Mouse (Mus musculus) gastrocnemius, postnatal 14 days (tissue): ENCODE results near the gene Aspdh. TPM values are rescaled to one million over a fixed set of nuclear protein-coding genes. Genes with fewer than 3 reads are reported as not detected.

Experiments
- DNase-seq: peaks from one replicate; pipeline ENCODE4 v3.0.0; 2021; ENCODE audit warnings: mixed read lengths
- intact Hi-C: fragments of 180-260 bp; cut with DNase I; formaldehyde crosslinking; loops from one replicate; pipeline ENCODE4 v1.15.1; 2025; ENCODE audit warnings: low total_unique reads
- total RNA-seq, 2 experiments: library from RNA; stranded (reverse); gene quantifications; 2 replicates each; pipeline ENCODE4 v1.2.3; 2021

The Aspdh gene
- total RNA-seq, 2 experiments from 2014 or later = not detected

DNA sequence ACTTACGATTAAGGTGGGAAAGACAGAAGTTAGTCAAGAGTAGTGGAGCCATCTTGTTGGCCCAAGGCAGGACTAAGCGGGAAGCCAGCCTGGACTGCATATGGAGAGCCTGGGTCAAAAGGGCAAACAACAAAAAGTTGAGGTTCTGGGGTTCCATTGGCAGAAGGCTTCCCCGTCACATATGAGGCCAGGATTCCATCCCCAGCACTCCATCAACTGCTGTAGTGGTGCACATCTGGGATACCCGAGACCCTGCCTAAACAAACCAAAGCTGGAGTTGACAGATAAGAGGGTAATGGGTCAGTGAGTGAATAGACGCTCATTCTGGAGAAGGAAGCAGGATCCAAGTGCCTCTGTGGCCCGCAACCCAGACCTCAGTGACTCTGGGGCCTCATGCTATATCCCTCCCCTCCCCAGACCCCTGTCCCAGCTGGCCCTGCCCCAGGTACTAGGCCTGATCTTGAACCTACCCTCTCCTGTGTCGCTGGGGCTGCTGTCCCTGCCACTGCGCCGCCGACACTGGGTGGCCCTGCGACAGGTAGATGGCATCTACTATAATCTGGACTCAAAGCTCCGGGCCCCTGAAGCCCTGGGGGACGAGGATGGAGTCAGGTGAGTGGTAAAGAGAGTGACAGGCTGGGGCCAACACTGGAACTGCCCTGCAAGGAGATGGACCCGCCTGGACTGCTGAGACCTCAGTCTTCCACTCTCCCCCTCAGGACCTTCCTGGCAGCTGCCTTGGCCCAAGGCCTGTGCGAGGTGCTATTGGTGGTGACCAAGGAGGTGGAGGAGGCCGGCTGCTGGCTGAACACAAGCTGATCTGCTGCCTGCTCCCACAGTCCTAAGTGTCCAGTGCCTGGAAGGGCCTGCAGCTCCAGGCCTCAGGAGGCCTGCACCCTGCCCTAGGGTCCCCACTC, 5.8 kb downstream of the Aspdh start:
- no peak for DNase-seq
- intact Hi-C loops = loop anchor here (10.0 kb wide), 1 partner anchor 206 kb away; the partner anchor contains the start of gene Gm15517

DNA sequence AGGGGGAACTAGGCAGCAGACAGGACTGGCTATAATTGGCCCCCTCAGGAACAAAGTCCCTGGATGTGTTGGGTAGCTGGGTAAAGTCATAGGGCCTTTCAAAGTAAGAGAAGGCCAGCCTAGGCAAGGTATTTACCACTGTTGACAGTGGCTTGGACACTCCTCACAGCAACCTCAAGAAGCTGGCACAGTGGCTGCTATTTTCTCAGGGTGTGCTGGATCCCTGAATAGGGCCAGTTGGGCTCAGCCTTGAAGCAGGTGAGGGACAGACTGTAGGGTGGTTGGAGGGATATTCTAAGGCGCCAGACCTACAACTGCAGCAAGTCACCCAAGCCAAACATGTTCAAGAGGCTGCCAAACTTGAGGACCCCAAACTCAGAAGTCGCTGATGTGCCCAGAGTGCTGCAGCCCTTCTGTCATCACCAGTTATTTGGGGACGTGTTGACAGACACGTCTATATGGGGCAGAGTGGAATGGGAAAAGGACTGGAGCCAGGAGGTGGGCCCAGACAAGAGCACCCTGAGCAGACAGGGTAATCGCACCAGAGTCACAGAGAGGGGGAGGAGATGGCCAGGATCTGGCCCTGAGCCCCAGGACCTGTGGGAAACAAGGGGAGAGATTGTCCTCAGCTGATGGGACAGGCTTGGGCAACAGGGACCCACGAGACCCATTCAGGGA, 6.8 kb downstream of the Aspdh start:
- peak; percentile 58 for DNase-seq
- intact Hi-C loops = loop anchor here (10.0 kb wide), 1 partner anchor 207 kb away; the partner anchor contains the start of gene Gm15517

DNA sequence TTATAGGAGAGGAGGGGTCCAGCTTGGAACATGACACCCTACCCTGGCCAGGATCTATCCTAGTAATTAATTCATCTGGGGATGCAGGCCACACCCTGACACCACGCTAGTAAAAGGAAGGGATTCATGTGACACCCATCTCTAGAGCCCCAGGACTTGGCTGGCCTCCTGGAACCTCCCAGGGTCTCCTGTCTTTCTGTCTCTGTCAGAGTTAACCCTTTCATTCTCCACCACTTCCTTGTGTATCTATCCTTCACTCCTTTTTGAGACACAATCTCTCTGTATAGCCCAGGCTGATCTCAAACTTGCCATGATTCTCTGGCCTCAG, 7.3 kb downstream of the Aspdh start:
- no peak for DNase-seq
- intact Hi-C loops = loop anchor here (10.0 kb wide), 1 partner anchor 208 kb away; the partner anchor contains the start of gene Gm15517

DNA sequence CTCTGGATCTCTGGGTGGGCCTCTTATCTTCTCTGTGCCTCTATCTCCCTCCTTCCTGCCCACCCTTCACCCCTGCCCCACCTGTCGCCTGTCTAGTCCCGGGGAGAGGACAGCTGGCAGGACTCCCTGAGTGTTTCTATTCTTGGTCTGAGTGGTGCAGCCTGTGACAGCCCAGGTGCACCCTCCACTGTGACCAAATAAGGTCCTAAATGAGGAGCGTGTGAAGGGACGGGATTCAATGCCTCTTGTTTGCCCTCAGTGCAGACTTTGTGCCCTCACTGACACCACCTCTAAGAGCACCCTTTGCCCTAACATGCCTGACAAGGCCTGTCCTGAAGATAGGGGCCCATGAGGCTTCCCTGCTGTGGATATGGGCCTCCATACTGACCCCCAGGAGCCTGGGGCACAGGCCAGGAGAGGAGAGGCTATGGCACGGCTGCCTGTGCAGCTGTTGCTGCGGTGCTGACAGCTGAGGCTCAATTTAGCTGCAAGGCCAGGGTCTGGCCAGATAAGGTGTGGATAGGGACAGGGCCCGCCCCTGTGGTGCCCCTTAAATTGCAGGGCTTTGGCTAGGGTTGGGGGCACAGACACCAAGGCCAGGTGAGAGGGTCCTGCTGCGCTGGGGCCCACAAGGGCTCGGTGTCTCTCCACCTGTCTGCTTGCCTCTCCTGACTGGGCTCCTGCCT, 7.9 kb downstream of the Aspdh start:
- peak; percentile 79 for DNase-seq
- intact Hi-C loops = loop anchor here (10.0 kb wide), 1 partner anchor 208 kb away; the partner anchor contains the start of gene Gm15517

DNA sequence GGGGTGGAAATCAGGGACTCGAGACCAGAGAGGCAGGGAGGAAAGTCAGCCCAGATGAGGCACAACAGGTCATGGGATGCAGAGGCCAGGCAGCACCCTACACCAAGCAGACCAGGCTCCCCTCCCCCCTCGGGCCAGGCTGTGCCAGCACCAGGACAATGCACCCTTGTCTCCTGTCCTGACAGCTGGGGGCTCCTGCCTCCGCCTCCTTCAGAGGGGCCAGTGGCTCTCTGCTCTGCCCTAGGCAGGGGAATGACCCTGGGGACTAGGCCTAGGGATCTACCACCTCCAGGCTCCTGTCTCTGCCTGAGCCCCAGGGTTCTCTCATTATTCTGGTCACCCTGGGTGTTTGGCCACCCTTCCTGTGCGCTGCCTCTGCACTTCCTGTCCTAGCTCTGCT, 9.2 kb downstream of the Aspdh start:
- intact Hi-C loops = loop anchor here (10.0 kb wide), 1 partner anchor 210 kb away; the partner anchor contains the start of gene Gm15517
- peak; percentile 81 for DNase-seq

DNA sequence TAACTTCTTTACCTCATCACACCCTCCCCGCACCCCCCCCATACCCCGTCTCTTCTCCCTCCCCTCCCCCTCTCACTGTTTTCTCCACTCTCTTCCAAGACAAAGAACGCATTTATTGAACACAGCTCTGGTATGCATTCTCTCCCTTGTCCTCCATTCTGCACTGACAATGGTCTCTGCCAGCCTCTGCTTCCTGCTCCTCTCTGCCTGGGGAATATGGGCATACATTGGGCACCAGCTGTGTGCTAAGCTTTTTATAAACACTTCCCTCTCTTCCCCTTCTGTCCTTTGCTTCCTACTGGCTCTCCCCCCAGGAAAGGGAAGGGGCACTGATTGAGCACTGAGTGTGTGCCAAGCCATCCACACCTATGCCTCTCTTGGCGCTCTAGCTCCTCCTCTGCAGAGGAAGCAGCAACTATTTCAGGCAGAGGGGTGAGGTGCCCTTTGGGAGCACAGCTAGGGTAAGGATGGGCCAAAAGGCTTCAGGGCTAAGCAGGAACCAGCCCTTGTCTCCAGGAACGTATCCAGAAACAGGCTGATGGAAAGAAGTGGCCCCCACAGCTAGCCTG, 9.9 kb downstream of the Aspdh start:
- intact Hi-C loops = loop anchor here (10.0 kb wide), 1 partner anchor 210 kb away; the partner anchor contains the start of gene Gm15517
- DNase-seq = no peak

DNA sequence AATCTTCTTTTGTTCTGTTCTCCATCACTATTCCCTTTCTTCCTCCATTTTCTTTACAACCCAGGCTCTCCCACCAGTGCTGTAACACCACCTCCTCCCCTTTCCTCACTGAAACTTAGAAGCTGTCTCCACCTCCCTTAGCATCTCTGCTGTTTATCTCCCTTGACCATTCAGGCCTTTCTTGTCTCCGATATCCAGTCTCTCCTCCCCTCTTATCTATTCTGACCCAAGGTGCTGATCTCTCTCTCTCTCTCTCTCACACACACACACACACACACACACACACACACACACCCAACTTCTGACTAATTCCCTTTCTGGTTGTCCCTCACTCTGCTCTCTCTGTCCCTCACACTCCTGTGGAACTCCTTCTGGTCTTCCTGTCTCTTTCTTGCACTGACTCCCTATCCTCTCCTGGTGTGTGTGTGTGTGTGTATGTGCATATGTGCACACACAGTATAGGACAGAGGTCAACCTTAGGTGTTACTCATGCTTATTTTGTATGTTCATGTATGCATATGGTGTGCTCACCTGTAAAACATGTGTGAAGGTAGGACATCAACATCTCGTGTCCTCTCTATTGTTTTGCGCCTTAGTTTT, 17.7 kb downstream of the Aspdh start:
- no peak for DNase-seq
- intact Hi-C loops = no loop called here

DNA sequence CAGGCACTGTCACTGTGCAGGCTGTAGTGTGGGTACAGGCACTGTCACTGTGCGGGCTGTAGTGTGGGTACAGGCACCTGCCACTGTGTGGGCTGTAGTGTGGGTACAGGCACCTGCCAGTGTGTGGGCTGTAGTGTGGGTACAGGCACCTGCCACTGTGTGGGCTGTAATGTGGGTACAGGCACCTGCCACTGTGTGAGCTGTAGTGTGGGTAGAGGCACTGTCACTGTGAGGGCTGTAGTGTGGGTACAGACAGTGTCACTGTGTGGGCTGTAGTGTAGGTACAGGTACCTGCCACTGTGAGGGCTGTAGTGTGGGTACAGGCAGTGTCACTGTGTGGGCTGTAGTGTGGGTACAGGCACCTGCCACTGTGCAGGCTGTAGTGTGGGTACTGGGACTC, 18.9 kb downstream of the Aspdh start:
- no peak for DNase-seq
- intact Hi-C loops = no loop called here

DNA sequence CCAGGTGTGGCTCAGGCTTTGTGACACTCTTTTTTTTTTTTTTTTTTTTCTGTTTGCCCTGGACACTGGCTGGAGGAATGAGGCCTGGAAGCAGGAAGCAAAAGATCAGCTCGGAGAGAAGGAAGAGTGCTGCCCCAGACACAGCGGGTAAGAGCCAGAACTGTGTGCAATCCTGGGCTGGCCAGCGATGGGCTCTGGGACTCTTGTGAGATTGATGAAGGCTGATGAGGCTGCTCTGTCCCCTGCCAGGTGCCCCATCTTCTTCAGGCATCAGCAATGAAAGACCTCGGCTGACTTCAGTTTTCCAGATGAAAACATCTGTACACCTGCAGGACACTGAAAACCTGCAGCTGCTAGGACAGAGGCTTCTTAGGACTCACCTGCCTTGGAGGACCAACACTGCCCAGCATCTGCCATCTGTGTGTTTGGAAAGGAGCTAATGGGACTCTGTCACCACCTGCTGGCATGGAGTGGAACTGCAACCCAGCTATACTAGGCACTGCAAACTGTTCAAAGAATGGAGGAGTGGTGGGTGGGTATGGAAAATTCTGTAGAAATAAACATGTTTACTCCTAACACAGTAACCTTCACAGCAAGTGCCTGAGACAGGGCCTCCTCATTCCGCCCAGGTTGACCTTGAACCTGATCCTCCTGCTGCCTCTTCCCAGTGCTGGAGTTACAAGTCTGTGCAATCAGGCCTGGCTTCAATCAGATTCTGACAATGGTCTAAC, 19.8 kb downstream of the Aspdh start:
- intact Hi-C loops = no loop called here
- peak; percentile 65 for DNase-seq

DNA sequence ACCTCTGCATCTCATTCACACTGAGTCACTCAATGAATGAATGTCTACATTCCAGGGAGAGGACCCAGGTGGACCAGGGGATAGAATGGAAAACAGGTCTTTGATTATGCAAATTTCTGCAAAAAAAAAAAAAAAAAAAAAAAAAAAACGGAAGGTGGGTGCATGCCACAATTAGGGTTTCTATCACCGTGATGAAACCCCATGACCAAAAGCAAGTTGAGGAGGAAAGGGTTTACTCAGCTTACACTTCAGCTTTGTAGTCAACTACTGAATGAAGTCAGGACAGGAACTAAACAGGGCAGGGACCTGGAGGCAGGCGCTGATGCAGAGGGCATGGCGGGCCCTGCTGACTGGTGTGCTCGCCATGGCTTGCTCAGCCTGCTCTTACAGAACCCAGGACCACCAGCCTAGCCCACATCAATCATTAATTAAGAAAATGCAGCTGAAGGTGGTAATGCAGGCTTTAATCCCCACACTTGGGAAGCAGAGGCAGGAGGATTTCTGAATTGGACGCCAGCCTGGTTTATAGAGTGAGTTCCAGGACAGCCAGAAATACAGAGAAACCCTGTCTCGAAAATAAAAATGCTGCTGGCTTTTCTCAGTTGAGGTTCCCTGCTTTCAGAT, 20.5 kb downstream of the Aspdh start:
- intact Hi-C loops = no loop called here

DNA sequence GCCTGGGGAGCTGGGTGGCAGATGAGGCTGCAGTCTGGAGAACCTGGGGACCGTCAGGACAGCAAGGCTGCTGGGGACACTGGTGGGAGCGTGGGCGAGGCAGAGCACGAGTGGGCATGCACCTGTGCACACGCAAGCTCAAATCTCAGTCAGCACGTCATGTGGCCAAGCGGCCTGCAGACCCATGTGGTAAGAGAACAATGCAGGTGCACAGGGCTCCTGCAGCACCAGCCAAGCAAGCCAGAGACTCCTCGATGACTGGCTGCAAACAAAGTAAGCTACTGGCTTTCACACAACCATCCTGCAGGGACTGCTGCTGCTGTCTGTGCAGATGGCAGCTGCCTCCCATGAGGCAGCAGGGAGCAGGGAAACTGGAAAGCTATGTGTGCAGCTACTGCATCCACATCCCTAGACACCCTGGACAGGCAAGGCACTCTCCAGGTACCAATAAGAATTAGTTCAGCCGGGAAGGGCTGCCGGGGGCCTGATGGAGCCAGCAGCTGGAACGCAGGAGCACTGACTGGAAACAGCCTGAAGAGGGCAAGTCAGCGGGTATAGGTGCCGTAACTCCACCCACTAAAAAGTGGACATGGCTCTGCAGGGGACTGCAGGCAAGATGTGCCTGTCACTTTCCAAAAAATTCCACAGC, 21.9 kb downstream of the Aspdh start:
- intact Hi-C loops = no loop called here

More for the DNA sequence above, 20.5 kb downstream of the Aspdh start:
- DNase-seq = no peak

DNA sequence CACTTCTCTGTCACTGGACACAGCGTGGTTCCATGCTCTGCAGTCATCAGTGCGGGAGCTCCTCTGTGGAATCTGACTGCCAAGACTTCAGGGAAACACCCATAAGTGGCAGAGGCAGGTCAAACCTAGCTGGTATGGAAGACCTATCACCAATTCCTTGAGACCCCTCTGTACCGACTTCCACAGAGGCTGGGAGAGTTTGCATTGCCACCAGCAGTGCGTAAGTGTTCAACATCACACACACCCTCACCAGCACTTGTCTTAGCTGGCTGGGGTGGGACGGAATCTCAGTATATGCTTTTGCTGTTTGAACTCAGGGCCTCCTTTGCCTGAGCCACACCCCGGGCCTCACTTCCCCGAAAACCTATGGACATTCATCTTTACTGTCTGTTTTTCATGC, 22.7 kb downstream of the Aspdh start:
- intact Hi-C loops = no loop called here
- DNase-seq = peak; percentile 1

More for the DNA sequence above, 21.9 kb downstream of the Aspdh start:
- peak; percentile 12 for DNase-seq

DNA sequence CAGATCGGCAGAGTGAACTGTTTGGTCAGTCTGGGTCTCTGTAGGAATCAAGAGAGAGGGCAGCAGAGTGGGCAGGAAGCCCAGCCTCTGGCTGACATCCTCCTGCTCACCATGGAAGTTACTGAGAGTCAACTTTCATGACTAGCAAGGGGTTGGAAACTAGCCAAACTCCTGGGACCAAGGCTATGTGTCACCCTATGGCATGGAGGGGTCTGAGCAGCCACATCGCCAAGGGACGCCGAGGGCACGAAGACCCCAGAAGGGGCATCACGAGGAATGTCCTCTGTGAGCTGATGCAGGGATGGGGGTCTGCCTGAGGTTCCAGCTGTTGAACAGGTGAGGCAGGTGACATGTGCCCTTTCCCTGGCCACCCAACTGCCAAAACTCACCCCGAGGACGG, 23.4 kb downstream of the Aspdh start:
- DNase-seq = peak; percentile 8
- intact Hi-C loops = no loop called here

DNA sequence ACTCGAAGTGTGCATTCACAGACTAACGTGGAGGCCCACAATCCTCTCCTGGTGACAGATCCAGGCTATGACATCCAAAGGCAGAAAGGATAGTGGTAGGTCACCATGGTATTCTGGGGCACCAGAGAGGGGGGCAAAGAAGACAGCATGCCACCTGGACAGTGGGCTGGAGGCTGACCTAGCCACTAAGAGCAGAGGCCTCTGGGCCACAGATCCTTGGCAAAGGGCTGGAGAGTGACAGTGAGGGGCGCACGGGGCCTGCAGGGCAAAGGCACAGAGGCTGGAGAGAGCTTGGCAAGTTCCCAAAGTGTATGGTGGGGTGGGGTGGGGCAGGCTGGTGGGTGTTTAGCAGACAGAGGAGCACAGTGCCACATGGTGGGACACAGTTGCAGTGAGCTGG, 25.1 kb downstream of the Aspdh start:
- intact Hi-C loops = no loop called here
- DNase-seq = peak; percentile 5

DNA sequence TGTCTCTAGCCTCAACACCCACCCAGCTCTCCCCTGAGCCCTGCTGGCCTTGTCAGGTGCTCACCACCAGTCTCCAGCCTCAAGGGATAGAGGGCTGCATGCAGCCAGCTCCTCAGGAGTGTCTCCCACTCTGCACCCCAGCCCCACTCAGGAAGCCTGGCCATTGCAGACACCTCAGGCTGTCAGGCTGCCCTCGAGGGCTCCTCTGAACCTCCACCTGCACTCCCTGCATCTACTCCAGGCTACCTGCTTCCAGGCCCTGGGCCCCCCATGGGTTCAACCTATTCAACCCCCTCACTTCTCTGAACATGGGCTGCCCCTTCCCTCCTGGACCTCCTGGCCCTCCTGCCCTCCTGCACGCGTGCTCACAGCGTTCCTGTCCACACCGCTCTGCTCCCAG, 26.2 kb downstream of the Aspdh start:
- intact Hi-C loops = no loop called here
- DNase-seq = no peak

DNA sequence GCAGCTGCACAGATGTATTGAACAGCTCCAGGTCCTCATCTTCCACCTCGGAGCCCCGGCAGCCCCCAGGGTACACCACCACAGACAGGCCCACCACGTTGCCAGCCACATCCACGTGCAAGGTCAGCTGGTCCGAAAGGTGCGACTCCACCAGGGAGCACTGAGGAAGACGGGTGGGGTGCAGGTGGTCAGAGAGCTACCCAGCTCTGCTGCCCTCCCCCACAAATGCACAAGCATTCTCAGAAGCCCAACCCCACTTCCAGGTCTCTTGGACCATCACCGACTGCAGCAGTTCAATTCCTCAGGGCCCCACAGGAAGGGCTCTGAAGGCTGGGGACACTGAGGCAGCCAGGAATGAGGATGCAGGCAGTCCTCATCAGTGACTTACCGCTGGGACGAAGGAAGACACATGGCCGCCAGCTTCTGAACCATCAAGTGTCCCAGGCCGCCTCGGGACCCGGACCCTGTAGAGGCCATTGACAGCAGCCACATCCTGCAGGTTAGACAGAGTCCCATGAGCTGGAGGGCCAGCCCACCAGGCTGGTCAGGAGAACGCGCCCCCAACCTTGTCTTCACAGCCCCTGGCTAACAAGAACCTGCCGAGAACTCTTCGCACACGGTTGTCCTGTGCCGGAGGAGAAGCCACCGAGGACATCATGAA, 27.1 kb downstream of the Aspdh start:
- intact Hi-C loops = no loop called here
- DNase-seq = no peak

DNA sequence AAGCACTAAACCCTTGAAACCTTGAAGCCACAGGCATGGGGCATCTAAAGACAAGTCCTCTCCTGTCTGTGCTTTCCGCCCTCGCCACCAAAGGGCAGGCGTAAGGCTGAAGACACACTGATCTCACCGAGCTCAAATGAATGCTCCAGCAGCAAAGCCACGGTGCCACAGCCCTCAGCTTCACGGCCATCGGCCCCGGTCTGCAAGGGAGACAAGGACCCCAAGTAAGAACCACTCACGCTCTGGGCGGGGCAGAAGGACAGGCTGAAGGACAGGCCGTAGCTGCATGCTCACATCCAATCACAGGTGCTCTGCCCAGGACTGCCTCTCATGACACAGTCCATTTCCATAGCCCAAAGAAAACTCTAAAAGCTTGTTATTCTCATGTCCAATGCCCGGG, 29.5 kb downstream of the Aspdh start:
- intact Hi-C loops = no loop called here
- no peak for DNase-seq
